Mouse (Mus musculus): ENCODE measurements around the gene Arhgap29.

DNA sequence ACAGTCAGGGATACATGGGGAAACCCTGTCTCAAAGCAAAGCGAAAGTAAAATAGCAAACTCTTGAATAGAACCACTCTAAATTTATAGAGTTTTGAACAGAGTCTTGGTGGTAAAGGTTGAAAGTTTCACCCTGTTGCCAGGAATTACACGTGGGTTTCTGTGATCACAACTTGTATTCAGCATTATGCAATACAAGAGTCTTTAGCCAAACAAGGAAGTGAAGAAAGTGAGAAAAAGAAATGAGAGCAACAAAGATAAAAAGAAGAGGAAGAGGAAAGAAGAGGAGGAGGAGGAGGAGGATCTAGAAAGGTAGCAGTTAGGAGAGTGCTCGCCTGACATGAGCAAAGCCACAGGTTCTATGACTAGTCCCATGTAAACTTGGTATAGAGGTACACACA lies 70.0 kb downstream of the Arhgap29 start:
- TF ChIP-seq POLR2A (IDR thresholded peaks at IDR 0.05; ENCODE audit: insufficient read length, low read depth) (no peak), MAX (IDR thresholded peaks at IDR 0.05; ENCODE audit: low read depth) (no peak), USF1 (IDR thresholded peaks at IDR 0.05; ENCODE audit: low read depth) (no peak), TCF12 (IDR thresholded peaks at IDR 0.05; ENCODE audit: insufficient read depth, poor library complexity, severe bottlenecking) (no peak), E2F4 (IDR thresholded peaks at IDR 0.05; ENCODE audit: insufficient read depth) (no peak)

All from myocyte (in vitro differentiated cells).